Mouse (Mus musculus): Measurements from ENCODE around the gene Cyp19a1. TPM values are rescaled to one million over a fixed set of nuclear protein-coding genes. Genes with fewer than 3 reads are reported as not detected.

Gene Cyp19a1
- not detected in 2 replicates for total RNA-seq (2021)
- long read RNA-seq, experiment 1 = 0 reads
- long read RNA-seq, experiment 2 = 0 reads

- no peak for DNase-seq
Observed at GRCm38 (mm10) chr9:54268010-54268409, at the start of gene Cyp19a1. Gene Cyp19a1, minus strand, starts transcription at chr9:54268110.

- no peak for DNase-seq
Observed at GRCm38 (mm10) chr9:54316363-54316762, 48.5 kb upstream of the Cyp19a1 start.

- no peak for DNase-seq
Observed at GRCm38 (mm10) chr9:54308751-54309358, 40.9 kb upstream of the Cyp19a1 start.

- no peak for DNase-seq
Observed at GRCm38 (mm10) chr9:54308209-54308608, 40.3 kb upstream of the Cyp19a1 start.

GRCm38 (mm10) chr9:54301255-54301654 is 33.3 kb upstream of the Cyp19a1 start:
- peak; percentile 35 for DNase-seq

GRCm38 (mm10) chr9:54299792-54300191 is 31.9 kb upstream of the Cyp19a1 start:
- peak; percentile 25 for DNase-seq

GRCm38 (mm10) chr9:54299389-54299788 is 31.5 kb upstream of the Cyp19a1 start:
- no peak for DNase-seq

- no peak for DNase-seq
Observed at GRCm38 (mm10) chr9:54287804-54288203, 19.9 kb upstream of the Cyp19a1 start.

GRCm38 (mm10) chr9:54286331-54286987 is 18.5 kb upstream of the Cyp19a1 start, which contains the start of gene Gldn:
Gene Gldn, plus strand, starts transcription at chr9:54286486.
- peak; percentile 57 for DNase-seq

- DNase-seq = no peak
Observed at GRCm38 (mm10) chr9:54279046-54279589, 11.2 kb upstream of the Cyp19a1 start.

GRCm38 (mm10) chr9:54275283-54275682 is 7.4 kb upstream of the Cyp19a1 start:
- DNase-seq = no peak

- peak; percentile 23 for DNase-seq
Observed at GRCm38 (mm10) chr9:54270889-54271288, 3.0 kb upstream of the Cyp19a1 start.

- no peak for DNase-seq
Observed at GRCm38 (mm10) chr9:54269987-54270386, 2.1 kb upstream of the Cyp19a1 start.

- no peak for DNase-seq
Observed at GRCm38 (mm10) chr9:54264754-54265153, 3.2 kb downstream of the Cyp19a1 start.

GRCm38 (mm10) chr9:54244869-54245665 is 22.8 kb downstream of the Cyp19a1 start:
- no peak for DNase-seq

- no peak for DNase-seq
Observed at GRCm38 (mm10) chr9:54227580-54227979, 40.3 kb downstream of the Cyp19a1 start.

- DNase-seq = no peak
Observed at GRCm38 (mm10) chr9:54216511-54216910, 51.4 kb downstream of the Cyp19a1 start.

- DNase-seq = no peak
Observed at GRCm38 (mm10) chr9:54214881-54215280, 53.0 kb downstream of the Cyp19a1 start.

- no peak for DNase-seq
Observed at GRCm38 (mm10) chr9:54194790-54195189, 73.1 kb downstream of the Cyp19a1 start.

- no peak for DNase-seq
Observed at GRCm38 (mm10) chr9:54191435-54191834, 76.5 kb downstream of the Cyp19a1 start.

- DNase-seq = no peak
Observed at GRCm38 (mm10) chr9:54182484-54182883, 85.4 kb downstream of the Cyp19a1 start.

- peak; percentile 68 for DNase-seq
Observed at GRCm38 (mm10) chr9:54181330-54181729, 86.6 kb downstream of the Cyp19a1 start.

- no peak for DNase-seq
Observed at GRCm38 (mm10) chr9:54180216-54180615, 87.7 kb downstream of the Cyp19a1 start.

Measured in adrenal gland, postnatal 14 days (tissue).